Mouse (Mus musculus) hematopoietic stem cell, adult 5-6 weeks (primary cell): ENCODE data around the gene Grhl1. TPM values are rescaled to one million over a fixed set of nuclear protein-coding genes. Genes with fewer than 3 reads are reported as not detected.
A peak's percentile ranks its signal among the peaks of the same experiment; 100 is the strongest.
"Not testable (repeated sequence)": the region's sequence is repeated elsewhere in the genome, so short reads cannot be mapped to it uniquely, and the experiment has no call there.

Experiments used
- ATAC-seq, 2 experiments: fragments of 125-278 bp in 1 of 2; replicated peaks in 1 of 2; 2 replicates each; pipeline ENCODE4 v1.8.0; 2016 to 2017; ENCODE audit warnings: inconsistent platforms in 2 of 2, mild to moderate bottlenecking in 2 of 2, moderate number of reproducible peaks in 2 of 2, low read depth in 1 of 2, moderate TSS enrichment in 1 of 2; ENCODE audit not compliant: low FRiP score in 2 of 2, poor library complexity in 2 of 2, severe bottlenecking in 2 of 2, insufficient read depth in 1 of 2, low TSS enrichment in 1 of 2
- total RNA-seq: library from RNA; stranded (forward); fragments of 172-1452, 232-1000 nt; gene quantifications from 2 replicates; pipeline ENCODE4 v1.2.3, GENCODE M21; 2017

Gene Grhl1
- total RNA-seq, result 0.25 and 1.1 TPM in 2 replicates

DNA sequence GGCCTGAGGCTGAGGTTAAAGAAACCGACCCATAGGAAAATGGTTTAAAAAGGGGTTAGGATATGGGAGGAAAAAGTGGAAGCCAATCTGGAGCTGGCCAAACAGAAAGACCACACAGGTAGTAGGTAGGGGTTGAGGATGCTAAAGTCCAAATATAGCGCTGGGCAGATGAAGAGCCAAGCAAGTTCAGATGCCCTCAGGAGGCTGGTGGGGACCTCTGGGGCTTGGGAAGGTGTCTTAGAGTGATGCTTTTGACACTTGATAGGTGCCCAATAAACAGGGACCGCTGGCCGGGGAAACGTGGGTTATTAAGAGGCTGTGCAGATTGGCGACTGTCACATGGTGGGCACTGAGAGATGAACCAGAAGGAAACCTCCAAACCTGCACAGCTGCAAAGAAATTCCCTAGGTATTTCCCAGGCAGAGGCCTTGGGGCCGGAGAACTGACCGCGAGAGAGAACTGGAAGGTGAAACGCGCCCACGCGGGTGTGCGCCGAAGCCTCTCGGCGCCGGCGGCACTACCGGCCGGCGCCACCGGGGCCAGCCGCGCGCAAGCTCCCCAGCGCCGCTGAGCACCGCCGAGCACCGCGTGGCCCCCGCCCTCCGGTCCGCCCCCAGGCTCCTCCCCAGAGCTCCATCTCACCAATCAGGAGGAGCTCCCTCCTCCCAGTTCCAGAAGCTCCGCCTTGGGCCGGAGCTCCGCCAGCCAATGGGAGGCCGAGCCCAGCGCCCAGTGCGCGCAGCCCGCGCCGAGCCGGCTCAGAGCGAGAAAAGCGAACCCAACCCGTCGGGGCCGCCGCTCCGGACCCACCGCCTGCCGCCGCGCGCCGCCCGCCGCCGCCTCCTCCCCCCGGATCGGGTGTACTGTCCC, at the start of gene Grhl1:
TSS of gene Grhl1 (plus strand) at position 761 of the 870 bp plus-strand sequence.
- ATAC-seq, result peak; percentile 98 to 99

DNA sequence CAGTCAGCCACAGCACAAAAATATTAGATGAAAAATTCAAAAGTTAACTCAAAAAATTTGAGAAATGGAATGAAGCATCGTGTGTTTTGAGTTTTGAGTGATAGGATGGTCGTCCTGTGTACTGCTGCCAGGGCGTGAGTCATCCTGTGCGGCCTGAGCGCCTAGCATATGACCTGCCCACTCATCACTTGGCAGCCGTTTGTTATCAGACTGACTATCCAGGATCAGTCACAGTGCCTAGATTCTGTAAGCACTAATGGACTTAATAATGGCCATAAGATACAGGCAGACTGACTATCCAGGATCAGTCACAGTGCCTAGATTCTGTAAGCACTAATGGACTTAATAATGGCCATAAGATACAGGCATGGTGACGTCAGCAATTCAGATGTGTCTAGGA, 47.0 kb upstream of the Grhl1 start:
- ATAC-seq, result not testable (repeated sequence)

DNA sequence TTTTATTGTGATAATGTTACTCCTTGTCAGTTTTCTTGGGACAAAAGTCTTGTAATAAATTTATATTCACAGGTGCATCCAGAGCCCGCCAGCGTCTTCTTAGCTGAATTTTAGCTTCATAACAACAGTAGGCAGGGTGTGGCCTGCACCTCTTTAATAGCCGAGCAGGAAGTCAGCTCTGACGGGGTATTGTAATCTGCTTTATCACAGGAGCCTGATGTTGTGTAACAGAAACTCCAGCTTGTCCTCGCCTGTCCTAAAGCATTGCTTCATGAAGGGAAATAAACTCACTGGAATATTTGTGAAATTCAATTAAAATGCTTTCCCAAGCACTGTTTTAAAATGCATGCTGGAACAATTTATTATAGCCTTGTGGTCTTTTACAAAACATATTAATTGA, 35.7 kb upstream of the Grhl1 start:
- ATAC-seq, result no peak

DNA sequence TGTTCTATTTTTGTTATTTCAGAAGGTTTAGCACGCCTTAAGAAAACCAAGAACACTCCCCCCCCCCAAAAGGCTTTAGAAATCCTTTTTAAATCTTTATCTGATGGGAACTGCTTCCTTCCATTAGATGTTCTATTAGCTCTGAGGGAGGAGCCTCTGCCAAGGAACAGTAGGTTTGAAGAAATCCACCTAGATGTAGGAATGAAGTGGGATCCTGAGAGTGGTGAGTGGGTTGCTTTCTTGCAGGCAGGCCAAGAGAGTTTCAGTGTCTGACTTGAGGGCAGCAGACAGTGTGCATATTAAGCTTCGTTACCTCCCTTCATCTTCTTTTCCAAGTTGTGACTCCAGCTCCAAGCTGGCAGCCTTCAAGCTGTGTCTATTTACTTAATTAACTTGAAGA, 34.9 kb upstream of the Grhl1 start:
- ATAC-seq, result no peak

DNA sequence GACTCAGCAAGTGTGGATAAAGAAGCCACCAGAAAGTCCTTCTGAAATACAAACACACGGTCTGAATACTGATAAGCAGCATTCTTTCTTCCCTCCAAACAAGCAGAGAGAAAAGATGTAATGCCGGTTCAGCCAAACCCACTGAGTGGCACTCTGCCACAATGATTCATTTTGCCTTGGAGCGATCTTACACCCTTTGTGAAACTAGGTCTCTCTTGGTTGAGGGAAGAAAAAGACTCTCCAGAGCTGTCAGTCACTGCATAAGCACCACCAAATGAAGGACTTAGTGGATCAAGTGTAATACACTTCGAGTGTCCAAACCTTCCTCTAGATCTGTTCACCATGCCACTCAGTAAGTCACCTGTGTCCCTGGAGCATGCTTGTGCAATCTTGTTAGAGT, 34.1 kb upstream of the Grhl1 start:
- no peak for ATAC-seq

DNA sequence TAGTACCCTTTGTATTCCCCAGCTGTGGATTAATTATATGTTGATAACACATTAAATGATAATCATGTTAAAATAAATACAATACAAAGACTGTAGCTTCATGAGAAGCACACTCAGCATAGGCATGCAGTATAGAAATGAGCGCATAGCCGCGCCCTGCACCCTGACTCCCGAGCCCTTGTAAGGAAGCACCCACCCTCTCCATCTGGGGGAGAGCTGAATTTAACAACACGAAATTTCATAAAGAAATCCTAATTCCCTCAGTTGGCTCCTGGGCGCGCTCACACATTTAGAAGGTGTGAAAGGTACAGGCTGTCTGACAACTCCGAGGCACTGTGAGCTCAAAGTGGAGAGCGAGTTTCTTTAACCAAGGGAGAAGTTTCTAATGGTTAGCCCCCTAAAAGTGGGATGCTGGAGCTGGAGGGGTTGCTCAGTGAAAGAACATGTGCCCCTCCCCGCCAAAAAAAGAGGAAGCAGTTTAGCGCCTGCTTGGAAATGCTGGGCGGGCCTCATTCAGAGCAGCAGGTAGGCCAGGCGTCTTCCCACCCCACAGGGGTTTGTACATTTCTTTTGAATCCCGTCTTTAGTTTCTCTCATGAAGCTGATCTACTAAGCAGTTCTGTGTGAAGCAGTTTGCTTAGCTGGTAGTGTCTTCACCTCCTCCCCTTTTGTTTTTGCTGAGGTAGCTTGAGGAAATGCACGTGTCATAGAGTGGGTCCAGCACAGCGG, 30.5 kb upstream of the Grhl1 start:
- no peak for ATAC-seq

DNA sequence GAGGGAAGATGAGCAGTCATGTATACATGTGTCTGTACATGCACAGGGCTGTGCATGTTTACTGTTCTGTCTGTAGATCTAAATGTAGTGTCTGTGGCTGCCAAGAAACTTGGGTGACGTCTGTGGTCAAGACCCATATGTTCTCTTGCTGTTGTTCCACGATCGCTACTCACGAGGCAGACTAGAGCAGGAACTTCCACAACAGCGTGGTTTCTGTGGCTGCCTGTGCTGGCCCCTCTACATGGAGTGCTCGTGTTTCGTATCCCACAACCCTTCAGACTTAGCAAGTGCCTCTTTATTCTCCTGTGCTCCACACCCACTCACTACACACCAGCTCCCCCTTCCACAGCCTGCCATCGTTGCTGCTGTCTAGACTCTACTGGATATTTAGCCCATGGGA, 24.4 kb upstream of the Grhl1 start:
- ATAC-seq, result no peak

DNA sequence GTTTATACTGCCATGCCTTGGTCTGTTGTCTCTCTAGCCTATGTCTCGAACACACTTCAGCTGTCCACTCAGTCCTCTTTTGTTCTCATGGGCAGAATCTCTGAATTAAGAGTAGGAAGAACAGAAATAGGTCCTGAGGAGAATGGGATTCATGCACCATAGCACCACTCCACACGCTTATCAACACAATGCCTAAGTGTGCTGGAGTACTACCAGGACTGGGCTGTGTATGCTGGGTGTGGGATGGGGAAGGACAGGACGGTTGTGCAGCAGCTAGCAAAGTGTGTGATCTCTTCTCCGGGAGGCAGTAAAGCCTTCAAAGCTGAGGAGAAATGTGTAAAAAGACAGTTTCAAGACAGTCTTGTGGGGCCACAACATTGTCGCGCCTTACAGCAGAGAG, 23.2 kb upstream of the Grhl1 start:
- ATAC-seq, result no peak

DNA sequence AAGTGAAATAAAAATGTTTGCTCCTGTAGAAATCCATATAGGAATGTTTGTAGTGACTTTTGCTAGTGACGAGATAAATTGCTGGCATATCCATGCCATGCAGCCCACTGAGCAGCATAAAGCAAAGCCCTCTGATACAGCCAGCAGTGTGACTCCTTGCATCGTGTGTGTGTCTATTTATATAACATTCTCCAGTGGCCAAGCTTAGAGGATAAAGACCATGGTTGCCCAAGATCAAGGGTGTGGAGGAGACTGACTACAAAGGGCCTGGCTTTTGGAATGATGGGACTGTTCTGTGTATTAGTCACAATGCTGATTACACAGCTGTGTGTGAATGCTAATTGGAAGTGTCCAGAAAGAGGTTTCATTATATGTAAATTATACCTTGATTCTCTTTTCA, 19.6 kb upstream of the Grhl1 start:
- ATAC-seq, result no peak

DNA sequence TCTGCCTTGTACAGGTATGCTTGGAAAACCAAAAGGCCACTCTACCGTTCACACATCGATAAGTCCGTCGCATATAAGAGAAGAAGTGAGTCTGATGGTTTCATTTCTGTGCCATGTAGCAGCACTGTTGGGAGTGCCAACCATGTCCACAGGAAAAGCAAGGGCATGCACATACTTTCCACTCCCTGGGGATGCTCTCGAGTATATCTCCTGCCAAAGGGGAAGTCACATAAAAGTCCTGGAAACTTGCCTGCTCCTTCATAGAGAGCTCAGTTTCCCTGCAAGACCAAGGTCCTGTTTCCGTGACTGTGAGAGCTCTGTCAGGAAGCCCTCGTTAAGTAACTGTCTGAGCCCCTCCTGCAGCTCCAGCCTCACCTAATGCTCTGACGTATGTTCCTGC, 16.1 kb upstream of the Grhl1 start:
- no peak for ATAC-seq

DNA sequence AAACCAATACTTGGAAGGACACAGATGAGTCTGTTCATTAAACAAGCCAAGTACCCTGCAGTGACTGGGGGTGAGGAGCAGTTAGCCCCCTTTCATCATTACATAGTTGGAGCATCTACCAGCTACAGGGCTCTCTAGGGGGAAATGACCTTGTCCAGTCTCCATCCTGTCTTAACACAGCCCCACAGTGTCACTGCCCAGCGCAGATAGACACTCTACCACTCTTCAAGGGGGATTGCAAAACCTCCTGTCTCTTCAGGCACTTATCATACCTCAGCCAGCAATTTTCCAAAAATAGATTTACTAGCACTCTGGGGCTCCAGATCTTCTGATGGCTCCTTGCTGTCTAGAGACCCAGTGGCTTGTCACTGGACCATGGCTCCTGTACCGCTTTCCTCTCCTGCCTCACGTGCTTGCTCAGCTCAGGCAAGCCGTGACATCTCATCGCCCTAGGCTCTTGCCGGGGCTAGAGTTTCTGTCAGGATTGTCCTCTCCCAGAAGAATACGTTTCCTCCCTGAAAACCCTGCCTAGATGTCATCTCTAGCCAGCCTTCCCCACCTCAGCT, 8.6 kb upstream of the Grhl1 start:
- no peak for ATAC-seq

DNA sequence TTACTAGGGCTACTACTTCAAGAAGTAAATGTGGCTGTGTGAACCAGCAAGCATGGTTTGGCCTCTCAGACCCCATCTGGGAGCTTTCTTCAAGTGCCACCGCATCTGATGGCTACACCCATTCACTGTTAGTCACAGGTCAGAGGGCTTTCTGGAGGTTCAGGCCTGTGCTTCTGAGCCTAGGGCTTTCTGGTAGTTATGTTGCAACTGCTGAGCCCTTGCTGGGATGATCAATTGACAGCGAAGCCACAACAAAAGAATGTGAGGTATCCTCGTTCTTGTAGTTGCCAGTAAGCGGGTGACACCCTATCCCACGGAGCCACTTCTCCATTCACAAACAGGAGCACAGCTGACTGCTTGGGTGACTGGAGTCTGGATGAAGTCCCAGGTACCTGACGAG, 6.8 kb upstream of the Grhl1 start:
- no peak for ATAC-seq

DNA sequence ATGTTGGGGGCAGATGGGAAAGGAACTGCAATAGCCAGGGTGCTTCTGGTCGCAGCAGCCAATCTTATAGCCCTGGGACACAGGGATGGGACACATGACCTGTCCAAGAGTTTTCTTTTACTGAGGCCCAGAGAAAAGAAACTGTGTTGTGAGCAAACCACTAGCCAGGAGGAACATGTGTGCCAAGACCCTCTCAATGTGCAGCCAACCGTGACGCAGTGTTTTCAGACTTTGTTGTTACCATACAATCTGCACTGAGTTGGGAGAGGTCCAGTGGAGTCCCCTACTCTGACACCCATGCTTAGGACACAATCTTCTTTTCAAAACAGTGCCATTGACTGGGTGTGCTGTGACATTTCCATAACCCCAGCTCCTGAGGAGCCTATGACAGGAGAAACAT, 4.5 kb upstream of the Grhl1 start:
- ATAC-seq, result no peak

DNA sequence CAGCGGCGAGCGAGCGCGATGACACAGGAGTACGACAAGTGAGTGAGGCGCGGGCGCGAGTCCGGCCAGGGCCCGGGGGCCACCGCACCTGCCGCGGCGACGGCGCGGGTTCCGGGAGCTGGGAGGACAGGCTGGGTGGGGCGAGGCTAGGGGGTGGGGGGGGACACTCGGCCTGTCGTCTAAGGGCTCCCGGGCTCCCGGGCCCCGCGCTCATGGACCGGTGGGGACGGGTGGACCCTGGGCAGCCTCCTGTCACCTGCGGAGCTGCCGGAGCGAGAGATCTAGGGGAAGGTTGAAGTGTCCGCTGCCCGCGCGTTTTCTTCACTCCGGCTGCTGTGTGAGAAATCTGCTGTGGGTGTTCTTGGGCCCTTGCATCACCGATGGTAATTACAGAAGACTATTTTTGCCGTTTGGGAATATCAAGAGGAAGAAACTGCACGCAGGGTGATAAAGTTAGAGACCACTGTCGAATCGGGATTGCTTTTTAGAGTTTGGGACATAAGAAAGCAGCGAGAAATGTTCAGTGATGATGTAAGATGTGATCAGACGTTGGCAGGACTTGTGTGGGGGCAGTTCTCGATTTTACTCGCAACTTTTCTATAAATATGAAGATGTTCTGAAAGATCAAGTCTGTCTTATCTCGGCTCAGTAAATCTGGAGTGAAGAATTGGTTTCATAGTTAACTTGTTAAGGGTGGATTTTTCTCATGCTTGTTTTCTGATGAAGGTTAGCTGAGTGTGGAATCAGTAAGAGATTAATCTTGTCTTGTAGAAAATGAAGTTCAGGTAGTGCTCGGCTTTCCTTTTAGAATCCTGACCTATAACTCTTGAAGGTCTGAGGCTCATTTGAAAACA, 565 bp downstream of the Grhl1 start:
- no peak for ATAC-seq

DNA sequence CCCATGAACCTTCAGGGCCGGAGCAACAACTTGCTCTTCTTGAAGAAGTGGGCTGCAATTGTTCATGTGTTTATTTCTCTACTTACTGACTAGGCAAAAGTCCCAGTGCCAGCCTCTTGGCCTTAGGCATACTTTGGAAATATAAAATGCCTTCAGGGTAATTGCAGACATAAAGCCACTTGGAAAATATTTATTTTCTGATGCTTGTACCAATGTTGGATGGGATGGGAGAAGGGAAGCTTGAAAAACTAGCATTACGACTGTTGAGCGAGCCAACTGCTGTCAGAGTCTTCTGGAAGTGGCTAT, 1.1 kb downstream of the Grhl1 start:
- ATAC-seq, result no peak

DNA sequence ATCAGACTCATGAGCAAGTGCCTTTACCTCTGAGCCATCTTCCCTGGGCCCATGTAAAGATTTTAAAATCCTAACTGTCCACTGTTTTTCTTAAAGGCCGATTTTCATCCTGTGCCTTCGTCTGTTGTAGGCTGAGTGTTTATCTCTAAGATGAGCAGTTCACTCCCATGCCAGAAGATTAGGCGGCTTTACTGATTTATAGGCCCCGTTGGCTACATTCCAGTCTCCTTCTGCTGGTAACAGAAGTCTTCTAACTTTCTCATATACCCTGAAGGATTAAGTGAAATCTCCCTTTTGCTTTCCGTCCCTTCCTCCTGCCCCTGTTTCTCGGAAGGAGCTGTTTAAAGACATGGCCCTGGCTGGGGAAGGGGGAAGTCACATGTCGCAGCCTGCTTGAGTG, 2.8 kb downstream of the Grhl1 start:
- ATAC-seq, result peak in 1 of 2 experiments; percentile 40; a peak in 2 of 4 replicates

DNA sequence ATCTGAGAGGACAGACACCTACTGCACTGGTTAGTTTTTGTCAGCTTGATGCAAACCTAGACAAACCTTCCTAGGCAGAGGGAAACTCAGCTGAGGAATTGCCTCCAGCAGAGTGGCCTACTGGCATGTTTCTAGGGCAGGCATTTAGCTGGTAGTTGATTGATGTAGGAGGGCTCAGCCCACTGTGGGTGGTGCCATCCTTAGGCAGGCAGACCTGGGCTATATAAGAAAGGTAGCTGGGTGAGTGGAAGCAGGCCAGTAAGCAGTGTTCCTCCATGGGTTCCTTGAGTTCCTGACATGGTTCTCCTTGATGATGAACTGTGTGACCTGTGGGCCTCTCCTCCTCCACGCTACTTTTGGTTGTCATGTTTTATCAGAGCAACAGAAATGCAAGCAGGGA, 8.4 kb downstream of the Grhl1 start:
- no peak for ATAC-seq
